Mouse (Mus musculus) layer of hippocampus, adult 9-11 months (tissue): ENCODE results near the gene Rgma.

Experiments used
- DNase-seq: peaks from one replicate; pipeline ENCODE4 v3.0.0; 2022

Rgma gene

DNA sequence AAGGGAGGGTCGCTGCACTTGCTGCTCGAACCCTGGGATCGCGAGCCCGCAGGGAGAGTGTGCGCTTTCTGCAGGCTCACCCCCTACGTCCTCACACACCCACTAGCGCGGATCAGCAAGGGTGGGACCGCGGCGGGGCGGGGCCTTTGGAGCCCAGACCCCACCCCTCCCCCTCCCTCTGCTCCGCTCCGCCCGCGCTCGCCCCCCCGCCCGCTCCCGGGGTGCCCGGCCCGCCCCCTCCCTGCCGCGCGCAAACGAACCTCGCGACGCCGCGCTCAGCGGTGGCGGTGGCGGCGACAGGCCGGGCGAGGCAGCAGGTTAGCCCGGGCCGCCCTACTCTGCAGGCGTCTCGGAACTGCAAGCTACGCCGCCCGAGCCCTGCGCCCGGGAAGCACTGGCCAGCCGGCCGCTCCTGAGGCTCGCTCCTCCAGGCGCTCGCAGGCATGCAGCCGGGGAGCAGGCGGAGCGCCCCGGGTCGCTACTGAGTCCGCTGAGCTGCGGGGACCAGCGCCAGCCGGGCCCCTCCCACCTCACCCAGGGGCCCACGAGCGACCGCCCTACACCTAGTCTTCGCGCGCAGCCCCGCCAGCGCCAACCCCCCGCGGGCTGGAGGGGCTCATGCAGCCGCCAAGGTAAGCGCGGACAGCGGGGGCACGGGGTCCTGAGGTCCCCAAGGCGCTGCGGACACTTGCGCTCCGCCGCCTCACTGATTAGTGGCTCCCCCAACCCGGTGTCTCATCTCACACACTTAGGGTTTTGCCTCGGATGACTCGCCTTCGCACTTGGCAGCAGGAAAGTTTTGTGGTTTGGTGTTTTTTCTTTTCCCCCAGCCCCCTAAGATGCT, at the start of gene Rgma:
TSS of gene Rgma (plus strand) at position 253 of the 844 bp plus-strand sequence.
- DNase-seq = peak; percentile 40

DNA sequence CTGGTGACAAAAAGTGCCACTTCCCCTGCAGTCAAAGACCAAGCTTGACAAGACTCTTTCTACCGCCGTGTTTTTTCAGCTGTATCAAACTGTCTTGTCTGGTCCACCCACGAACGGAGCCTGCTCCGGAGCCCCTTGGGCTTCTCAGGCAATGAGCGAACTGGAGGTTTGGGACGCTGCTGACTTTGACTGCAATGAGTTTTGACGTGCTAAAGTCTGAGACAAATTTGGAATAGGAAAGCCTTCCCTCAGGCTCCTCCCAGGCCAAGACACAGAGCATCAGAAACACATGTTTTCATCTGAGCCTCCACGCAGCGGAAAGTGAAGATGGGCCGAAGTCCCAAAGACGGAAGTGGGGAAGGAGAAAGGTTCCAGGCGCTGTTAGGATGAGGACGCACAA, 49.1 kb upstream of the Rgma start:
- DNase-seq = no peak

DNA sequence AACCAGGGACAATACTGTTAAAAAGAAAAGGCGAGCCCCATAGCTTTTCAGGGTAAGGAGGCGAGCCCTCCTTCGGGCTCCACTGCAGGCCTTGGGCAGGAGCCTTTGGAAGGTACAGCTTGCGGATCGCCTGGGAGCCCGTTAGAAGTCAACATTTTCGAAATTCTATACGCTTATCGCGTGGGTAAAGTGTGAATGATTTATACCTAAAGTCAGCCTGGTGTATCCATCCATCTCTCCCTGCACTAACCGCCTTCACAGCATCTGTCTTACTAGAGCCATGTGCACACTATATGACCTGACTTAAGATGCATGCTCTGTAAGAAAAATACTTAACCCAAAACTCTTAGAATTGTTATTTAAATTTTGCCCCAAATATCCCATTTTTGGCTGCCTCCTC, 48.6 kb upstream of the Rgma start:
- DNase-seq = no peak

- DNase-seq = no peak
Observed at GRCm38 (mm10) chr7:73327193-73327592, 48.1 kb upstream of the Rgma start.

DNA sequence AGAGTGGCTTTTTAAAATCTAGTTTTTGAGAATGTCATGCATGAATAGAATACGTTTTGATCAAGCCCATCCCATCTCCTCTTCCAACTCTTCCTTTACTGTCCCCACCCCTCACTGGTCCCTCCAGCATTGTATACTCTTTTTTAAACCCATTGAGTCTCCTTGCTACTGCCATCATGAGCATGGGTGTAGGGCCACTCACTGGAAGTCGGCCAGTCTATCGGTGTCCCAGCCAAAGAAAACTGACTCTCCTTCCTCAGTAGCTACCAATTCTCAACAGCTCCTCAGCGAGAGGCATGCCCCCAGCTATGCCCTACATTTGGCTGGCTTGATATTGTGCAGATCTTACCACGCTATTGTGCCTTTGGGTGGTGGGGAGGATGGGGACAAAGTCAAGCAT, 47.7 kb upstream of the Rgma start:
- no peak for DNase-seq

DNA sequence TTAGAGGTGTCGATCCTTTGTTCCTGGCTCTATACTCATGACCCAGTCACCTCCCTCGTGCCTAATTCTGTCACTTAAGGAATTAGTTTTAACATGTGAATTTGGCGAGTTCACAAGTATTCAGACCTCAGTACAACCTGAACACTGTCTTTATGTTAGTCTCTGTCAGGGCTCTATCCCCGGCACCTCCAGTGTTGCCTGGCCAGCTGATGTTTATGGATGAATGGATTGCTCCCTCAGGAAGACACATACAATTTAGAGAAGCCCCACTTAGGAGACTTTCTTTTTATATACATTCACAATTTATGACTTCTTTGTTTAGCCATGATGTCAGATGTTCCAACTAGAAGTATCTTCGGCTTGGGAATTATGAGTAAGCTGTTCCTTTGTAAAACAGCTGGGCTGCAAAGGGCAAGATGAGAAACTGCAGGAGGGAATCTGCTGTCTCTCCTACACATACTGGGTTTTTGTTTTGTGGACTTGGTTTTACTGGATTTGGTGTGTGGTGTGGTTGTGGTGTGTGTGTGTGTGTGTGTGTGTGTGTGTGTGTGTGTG, 46.6 kb upstream of the Rgma start:
- DNase-seq = no peak

GRCm38 (mm10) chr7:73330754-73331153, 44.6 kb upstream of the Rgma start:
- peak; percentile 51 for DNase-seq

- no peak for DNase-seq
Observed at GRCm38 (mm10) chr7:73331645-73332044, 43.7 kb upstream of the Rgma start.

- no peak for DNase-seq
Observed at GRCm38 (mm10) chr7:73333398-73333988, 41.8 kb upstream of the Rgma start.

DNA sequence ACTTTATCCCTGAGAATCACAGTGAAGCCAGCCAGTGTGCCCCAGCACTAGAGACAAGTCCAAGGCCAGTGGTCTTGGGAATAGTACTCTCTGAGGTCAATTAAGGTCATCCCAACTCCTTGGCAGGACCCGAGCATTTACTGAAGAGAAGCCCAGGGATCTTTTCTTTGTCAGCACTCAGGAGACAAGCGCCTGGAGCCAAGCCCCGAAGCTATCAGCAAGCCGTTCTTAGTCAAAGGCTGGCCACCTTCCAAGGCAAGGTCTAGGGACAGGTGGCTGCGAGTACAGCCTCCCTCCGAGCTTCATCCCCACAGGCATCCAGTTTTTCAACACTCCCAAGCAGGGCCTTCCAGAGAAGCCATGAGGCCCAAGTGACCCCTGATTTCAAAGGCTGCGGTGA, 40.4 kb upstream of the Rgma start:
- DNase-seq = no peak

GRCm38 (mm10) chr7:73336380-73336779, 38.9 kb upstream of the Rgma start:
- peak; percentile 24 for DNase-seq

GRCm38 (mm10) chr7:73338353-73338752, 37.0 kb upstream of the Rgma start:
- DNase-seq = no peak

DNA sequence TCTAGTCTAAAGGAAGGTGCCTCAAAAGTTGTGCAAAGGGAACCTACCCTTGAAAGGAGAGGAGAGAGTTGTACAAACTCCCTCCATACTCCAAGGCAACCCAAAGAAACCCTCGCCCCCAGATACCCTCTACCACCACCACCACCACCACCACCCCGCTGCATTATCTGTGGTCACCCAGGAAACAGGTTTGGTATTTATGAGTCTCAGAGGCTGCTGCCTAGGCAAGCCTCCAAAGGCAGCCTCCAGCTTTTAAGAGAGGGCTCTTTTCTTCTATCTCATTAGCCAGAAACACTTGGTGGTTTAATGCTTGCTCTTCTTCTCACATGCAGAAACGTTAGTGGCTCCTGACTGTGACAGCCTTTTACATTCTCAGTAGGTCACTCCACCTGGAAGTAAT, 31.5 kb upstream of the Rgma start:
- DNase-seq = no peak

GRCm38 (mm10) chr7:73348585-73349124, 26.7 kb upstream of the Rgma start:
- no peak for DNase-seq

- DNase-seq = no peak
Observed at GRCm38 (mm10) chr7:73349158-73349557, 26.2 kb upstream of the Rgma start.

GRCm38 (mm10) chr7:73355229-73355628, 20.1 kb upstream of the Rgma start:
- no peak for DNase-seq

GRCm38 (mm10) chr7:73356901-73357300, 18.4 kb upstream of the Rgma start:
- DNase-seq = no peak

- no peak for DNase-seq
Observed at GRCm38 (mm10) chr7:73357626-73358025, 17.7 kb upstream of the Rgma start.

- DNase-seq = no peak
Observed at GRCm38 (mm10) chr7:73365511-73365910, 9.8 kb upstream of the Rgma start.

DNA sequence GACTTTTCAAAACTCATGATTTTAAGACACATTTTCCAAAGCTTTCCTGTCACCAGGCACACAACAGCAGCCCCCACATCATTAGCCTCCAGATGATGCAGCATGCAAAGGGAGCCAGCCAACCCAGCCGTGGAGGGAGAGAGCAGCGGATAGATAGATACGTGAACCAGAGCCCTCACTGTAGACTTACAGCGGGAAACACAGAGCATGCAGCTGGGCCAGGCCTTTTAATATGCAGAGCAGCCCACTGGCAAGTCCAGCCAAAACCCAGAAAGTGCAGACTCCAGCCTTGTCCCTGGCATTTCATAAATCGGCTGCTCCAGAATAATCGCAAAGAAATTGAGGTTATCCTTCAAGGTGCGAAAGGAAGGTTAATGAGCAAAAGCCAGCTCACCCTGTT, 9.3 kb upstream of the Rgma start:
- DNase-seq = no peak

- DNase-seq = no peak
Observed at GRCm38 (mm10) chr7:73367681-73368464, 7.4 kb upstream of the Rgma start.

- no peak for DNase-seq
Observed at GRCm38 (mm10) chr7:73369992-73370391, 5.3 kb upstream of the Rgma start.
